Comparison of ENCODE assay signal across 8 mouse cellular contexts in the genomic region with DNA sequence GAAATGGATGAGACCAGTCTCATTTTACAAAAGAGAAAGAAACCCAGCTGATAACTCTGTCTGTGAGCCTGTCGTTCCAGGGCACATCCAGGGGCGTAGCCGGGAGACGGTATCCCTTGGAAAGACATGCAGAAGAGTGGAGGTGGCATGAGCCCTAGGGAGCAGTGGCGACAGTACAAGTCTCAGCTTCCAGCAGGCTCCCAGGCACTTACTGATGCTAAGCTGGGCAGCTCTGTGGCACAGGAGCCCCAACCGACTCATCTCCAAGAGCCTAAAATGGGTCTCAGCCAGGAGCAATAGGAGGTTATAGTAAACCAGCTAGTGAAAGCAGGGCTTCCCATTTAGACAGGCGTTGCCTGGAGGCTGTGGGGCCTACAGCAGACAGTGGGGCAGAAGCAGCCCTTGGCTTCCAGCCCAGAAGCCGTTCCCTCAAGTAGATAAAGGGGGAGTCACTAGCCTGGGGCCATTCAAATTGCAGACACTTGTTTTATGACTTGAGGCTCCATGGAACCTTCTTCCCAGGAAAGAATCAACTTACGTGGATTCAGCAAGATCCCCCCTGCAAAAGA. TPM values are rescaled to one million over a fixed set of nuclear protein-coding genes. Genes with fewer than 3 reads are reported as not detected.
DNase-seq lines count a peak whose midpoint lies in the region; ATAC-seq and TF ChIP-seq lines count a peak whose summit lies in the region.

No protein-coding gene starts in this region.

- ATAC-seq in forebrain, embryonic 13.5 days, result peak; percentile 66
- ATAC-seq in lung, embryonic 15.5 days (ENCODE audit: borderline replicate concordance, extremely low read depth, low FRiP score, low TSS enrichment), result 0 out of 2 replicates have a peak, but pooled peaks have one; percentile 46
- ATAC-seq in lung, postnatal 0 days, result no peak; the same call in 1 of the 2 replicates
- ATAC-seq in heart, embryonic 14.5 days (ENCODE audit: insufficient number of reproducible peaks, insufficient read depth, low FRiP score, low read depth), result 0 out of 2 replicates have a peak, but pooled peaks have one; percentile 28
- peak; percentile 67 for ATAC-seq in megakaryocyte progenitor cell, adult 5-6 weeks (replicated peaks; ENCODE audit: poor library complexity)

- TF ChIP-seq CTCF in lung, postnatal 0 days (IDR thresholded peaks at IDR 0.05), result no peak

- 54% methylated on average over 9 of the region's 9 CpGs for WGBS in forebrain, embryonic 13.5 days
- WGBS in forebrain, embryonic 10.5 days, result 87% methylated on average over 9 of the region's 9 CpGs
- 55% methylated on average over 9 of the region's 9 CpGs for WGBS in lung, embryonic 15.5 days
- WGBS in lung, postnatal 0 days, result 64% methylated on average over 9 of the region's 9 CpGs
- 40% methylated on average over 9 of the region's 9 CpGs for WGBS in heart, embryonic 14.5 days

- H3K36me3 ChIP-seq in forebrain, embryonic 13.5 days (ENCODE audit: poor library complexity, severe bottlenecking), result peaks cover 69% of the 10 kb centered on the region
- peaks cover 32% of the 10 kb centered on the region for H3K36me3 ChIP-seq in forebrain, embryonic 10.5 days (replicated peaks)
- no peaks in the 10 kb centered on the region for H3K36me3 ChIP-seq in lung, embryonic 15.5 days
- peaks cover 13% of the 10 kb centered on the region for H3K36me3 ChIP-seq in lung, postnatal 0 days (ENCODE audit: insufficient read depth, low read length)
- H3K36me3 ChIP-seq in heart, embryonic 14.5 days (ENCODE audit: control insufficient read depth, insufficient read depth, low read length), result peaks cover 45% of the 10 kb centered on the region

- no peaks in the 10 kb centered on the region for H3K27me3 ChIP-seq in forebrain, embryonic 13.5 days
- no peaks in the 10 kb centered on the region for H3K27me3 ChIP-seq in forebrain, embryonic 10.5 days (ENCODE audit: poor library complexity, severe bottlenecking)
- no peaks in the 10 kb centered on the region for H3K27me3 ChIP-seq in lung, embryonic 15.5 days
- H3K27me3 ChIP-seq in lung, postnatal 0 days (replicated peaks; ENCODE audit: insufficient read depth, low read length), result no peaks in the 10 kb centered on the region
- H3K27me3 ChIP-seq in heart, embryonic 14.5 days (ENCODE audit: control insufficient read depth, insufficient read depth, low read length), result no peaks in the 10 kb centered on the region

- DNase-seq in forebrain, embryonic 10.5 days (ENCODE audit: extremely low spot score, low spot score), result no peak
- no peak for DNase-seq in lung, postnatal 0 days (ENCODE audit: low spot score)
- no peak for DNase-seq in adrenal gland, postnatal 25 days
- DNase-seq in urinary bladder, postnatal 25 days (ENCODE audit: low spot score), result no peak

- H3K4me1 ChIP-seq in forebrain, embryonic 13.5 days, result peaks cover 13% of the 10 kb centered on the region
- H3K4me1 ChIP-seq in forebrain, embryonic 10.5 days, result peaks cover 8% of the 10 kb centered on the region; the same call in 1 of the 2 replicates
- H3K4me1 ChIP-seq in lung, embryonic 15.5 days, result peaks cover 8% of the 10 kb centered on the region; the same call in 1 of the 2 replicates
- H3K4me1 ChIP-seq in lung, postnatal 0 days (ENCODE audit: insufficient read depth, low read depth, low read length), result peaks cover 2% of the 10 kb centered on the region
- H3K4me1 ChIP-seq in heart, embryonic 14.5 days (ENCODE audit: control insufficient read depth in 2 of 2, insufficient read depth in 2 of 2, low read length in 2 of 2), result peaks cover 10 to 18% of the 10 kb centered on the region in 2 experiments

- TF ChIP-seq EP300 in lung, postnatal 0 days (IDR thresholded peaks at IDR 0.05), result no peak

- H3K4me2 ChIP-seq in forebrain, embryonic 13.5 days, result no peak overlapping the region
- H3K4me2 ChIP-seq in lung, embryonic 15.5 days, result no peak overlapping the region
- no peak overlapping the region for H3K4me2 ChIP-seq in lung, postnatal 0 days (replicated peaks; ENCODE audit: low read depth, low read length)
- H3K4me2 ChIP-seq in heart, embryonic 14.5 days (ENCODE audit: low read length), result no peak overlapping the region

- H3K4me3 ChIP-seq in forebrain, embryonic 13.5 days, result no peak overlapping the region
- no peak overlapping the region for H3K4me3 ChIP-seq in forebrain, embryonic 10.5 days
- no peak overlapping the region for H3K4me3 ChIP-seq in lung, embryonic 15.5 days
- no peak overlapping the region for H3K4me3 ChIP-seq in lung, postnatal 0 days (ENCODE audit: low read depth, low read length)
- H3K4me3 ChIP-seq in heart, embryonic 14.5 days (ENCODE audit: control insufficient read depth in 1 of 2, insufficient read depth in 1 of 2, low read depth in 1 of 2, low read length in 2 of 2), result no peak overlapping the region

- no peak overlapping the region for H3K9ac ChIP-seq in forebrain, embryonic 13.5 days
- H3K9ac ChIP-seq in lung, embryonic 15.5 days, result no peak overlapping the region
- no peak overlapping the region for H3K9ac ChIP-seq in lung, postnatal 0 days (replicated peaks; ENCODE audit: low read depth)
- peak overlapping the region; percentile 34; the same call in 1 of the 2 replicates for H3K9ac ChIP-seq in heart, embryonic 14.5 days (ENCODE audit: low read length)

- H3K9me3 ChIP-seq in forebrain, embryonic 13.5 days (replicated peaks), result no peaks in the 10 kb centered on the region
- H3K9me3 ChIP-seq in forebrain, embryonic 10.5 days, result no peaks in the 10 kb centered on the region
- no peaks in the 10 kb centered on the region for H3K9me3 ChIP-seq in lung, embryonic 15.5 days
- no peaks in the 10 kb centered on the region for H3K9me3 ChIP-seq in lung, postnatal 0 days (ENCODE audit: low read length)
- H3K9me3 ChIP-seq in heart, embryonic 14.5 days (ENCODE audit: control insufficient read depth, low read length), result no peaks in the 10 kb centered on the region

- H3K27ac ChIP-seq in forebrain, embryonic 13.5 days, result no peak overlapping the region; the same call in 1 of the 2 replicates
- H3K27ac ChIP-seq in forebrain, embryonic 10.5 days, result no peak overlapping the region
- H3K27ac ChIP-seq in lung, embryonic 15.5 days, result no peak overlapping the region
- no peak overlapping the region for H3K27ac ChIP-seq in lung, postnatal 0 days (ENCODE audit: low read length)
- H3K27ac ChIP-seq in heart, embryonic 14.5 days (replicated peaks in 1 of 2; ENCODE audit: control insufficient read depth in 1 of 2, insufficient read depth in 1 of 2, low read depth in 2 of 2, low read length in 2 of 2), result peak overlapping the region in 1 of 2 experiments; percentile 15; a peak in 1 of 4 replicates

RNA-seq across cellular contexts. Expression of a gene that starts 33.0 kb away (rescaled TPM):
- polyA plus RNA-seq in forebrain, embryonic 13.5 days (2015; fragmentation: Nextera tagmentation; extraction: Ambion mirVana), result 11.7 and 12.1 TPM in 2 replicates
- polyA plus RNA-seq in forebrain, embryonic 10.5 days (2016; fragmentation: Nextera tagmentation; extraction: Ambion mirVana), result 3.5 and 4.4 TPM in 2 replicates
- 5.8 and 6.3 TPM in 2 replicates for polyA plus RNA-seq in lung, embryonic 15.5 days (2015; fragmentation: Nextera tagmentation; extraction: Ambion mirVana)
- 7.3 and 9.0 TPM in 2 replicates for polyA plus RNA-seq in lung, postnatal 0 days (2015; fragmentation: Nextera tagmentation; extraction: Ambion mirVana)
- polyA plus RNA-seq in heart, embryonic 14.5 days (2014; fragmentation: Nextera tagmentation; extraction: Ambion mirVana), result 7.4 and 7.9 TPM in 2 replicates
- total RNA-seq in megakaryocyte progenitor cell, adult 5-6 weeks (2015), result 3.8 and 5.3 TPM in 2 replicates
- total RNA-seq in megakaryocyte progenitor cell, adult 5-6 weeks (2017), result 5.8 and 7.8 TPM in 2 replicates
- 53.1 and 72.2 TPM in 2 replicates for total RNA-seq in adrenal gland, postnatal 25 days (2021)
